Mouse (Mus musculus) kidney, adult 18-20 months (tissue): ENCODE data around the gene Fam214a.
A peak's percentile ranks its signal among the peaks of the same experiment; 100 is the strongest.

Source experiments
- DNase-seq: peaks from one replicate; pipeline ENCODE4 v3.0.0; 2021

Fam214a gene

DNA sequence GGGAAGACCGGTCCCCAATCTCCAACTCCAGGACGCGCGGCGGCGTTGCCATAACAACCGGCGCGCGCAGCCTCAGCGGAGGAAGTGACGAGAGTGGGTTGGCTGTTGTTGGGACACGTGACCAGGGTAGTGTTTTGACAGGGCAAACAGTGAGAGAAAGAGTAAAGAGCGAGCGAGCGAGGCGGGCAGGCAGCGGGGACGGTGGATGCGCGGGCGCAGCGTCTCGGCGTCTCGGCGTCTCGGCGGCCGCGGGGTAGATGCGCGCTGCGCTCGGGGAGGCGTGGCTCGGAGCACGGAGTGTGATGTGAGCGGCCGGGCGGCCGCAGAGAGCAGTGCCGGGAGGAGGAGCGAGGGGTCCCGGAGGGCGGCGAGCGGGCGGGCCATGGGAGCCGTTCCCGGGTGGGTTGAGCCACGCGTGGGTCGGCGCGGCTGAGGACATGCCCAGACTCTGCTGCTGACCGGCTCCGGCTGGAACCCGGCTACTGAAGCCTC is at the start of gene Fam214a:
TSS of gene Fam214a (plus strand) at position 129 of the 492 bp plus-strand sequence.
- peak; percentile 94 for DNase-seq

DNA sequence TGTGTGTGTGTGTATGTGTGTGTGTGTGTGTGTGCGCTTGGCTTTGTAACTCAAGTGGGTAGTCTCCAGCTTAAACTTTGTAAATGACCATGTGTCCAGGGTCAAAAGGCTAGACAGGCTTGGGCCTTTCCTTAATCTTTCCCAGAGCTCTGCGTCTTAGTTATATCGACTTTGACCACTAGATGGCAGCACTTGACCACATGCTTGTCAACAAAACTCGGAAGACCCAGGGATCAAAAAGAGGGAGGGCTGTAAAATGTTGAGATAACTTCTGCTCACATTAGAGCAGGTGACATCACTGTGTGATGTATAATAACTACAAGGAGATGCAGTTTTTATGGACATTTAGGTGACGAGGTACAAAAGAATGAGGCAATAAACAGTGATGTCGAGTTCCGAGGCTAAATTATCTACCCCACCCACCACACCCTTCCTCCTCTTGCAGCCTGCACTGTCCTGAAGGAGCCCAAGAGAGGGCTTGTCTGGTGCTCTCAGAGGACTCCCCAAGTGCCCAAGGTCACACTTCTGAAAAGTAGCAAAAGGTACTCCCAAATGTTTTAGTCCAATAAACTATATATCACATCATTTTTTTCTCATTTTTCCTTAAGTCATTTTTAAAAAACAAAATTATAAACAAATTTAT is 47.7 kb upstream of the Fam214a start:
- peak; percentile 71 for DNase-seq

DNA sequence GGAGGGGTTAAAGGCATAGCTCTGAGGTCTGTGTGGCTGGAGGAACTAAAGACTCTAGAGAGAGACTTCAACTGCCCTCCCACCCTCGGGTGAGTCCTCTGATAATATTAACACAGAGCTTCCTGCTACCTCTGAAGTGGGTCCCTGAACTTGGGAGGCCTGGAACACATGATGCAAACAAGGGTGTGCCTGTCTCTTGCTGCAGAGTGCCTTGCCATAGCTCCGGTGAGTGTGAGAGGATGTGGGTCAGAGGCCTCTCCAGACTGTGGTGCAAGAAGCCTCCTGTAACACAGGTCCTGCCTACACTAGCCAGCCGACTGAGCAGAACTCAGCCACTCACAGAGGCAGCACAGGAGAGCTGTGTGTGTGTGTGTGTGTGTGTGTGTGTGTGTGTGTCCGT is 45.7 kb upstream of the Fam214a start:
- DNase-seq, result no peak

DNA sequence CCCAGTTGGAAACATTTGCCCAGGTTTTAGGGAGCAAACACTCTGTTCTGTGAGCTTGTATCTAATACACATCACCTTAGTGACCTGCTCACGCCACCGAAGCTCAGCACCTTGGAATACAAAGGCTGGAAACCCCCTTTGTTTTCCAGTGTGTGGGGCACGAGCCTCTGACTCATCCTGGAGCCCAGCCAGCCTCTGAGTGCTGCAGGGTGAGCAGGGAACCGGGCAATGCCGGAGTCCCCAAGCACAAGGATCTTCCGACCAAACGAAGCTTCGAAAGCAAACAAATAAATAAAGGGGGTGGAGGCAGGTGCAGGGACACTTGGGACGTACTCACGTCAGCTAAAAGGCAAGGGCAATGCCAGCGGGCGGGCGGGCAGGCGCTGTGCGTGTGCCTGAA is 43.4 kb upstream of the Fam214a start:
- DNase-seq, result no peak

DNA sequence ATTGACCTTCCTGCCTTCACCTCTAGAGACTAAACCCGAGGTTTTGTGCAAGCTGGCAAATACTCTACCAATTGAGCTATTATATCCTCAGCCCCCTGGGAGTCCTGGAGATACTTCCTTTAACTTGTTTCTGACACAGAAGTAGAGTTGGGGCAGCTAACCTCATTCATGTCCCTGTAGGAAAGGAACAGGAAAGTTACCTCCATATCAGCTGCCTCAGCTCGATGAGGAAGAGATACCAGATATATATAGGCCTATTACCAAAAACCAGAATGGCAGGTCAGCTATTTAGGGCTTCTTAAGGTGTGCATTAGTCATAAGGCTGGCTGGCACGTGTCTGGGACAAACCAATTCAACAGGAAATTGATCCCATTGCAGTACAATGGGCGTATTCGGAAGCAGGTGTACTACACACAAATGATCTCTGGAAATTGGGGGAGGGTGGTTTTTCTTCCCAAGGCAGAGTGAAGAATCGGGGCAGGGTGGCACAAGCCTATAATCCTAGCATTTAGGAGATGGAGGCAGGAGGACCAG is 42.4 kb upstream of the Fam214a start:
- no peak for DNase-seq

DNA sequence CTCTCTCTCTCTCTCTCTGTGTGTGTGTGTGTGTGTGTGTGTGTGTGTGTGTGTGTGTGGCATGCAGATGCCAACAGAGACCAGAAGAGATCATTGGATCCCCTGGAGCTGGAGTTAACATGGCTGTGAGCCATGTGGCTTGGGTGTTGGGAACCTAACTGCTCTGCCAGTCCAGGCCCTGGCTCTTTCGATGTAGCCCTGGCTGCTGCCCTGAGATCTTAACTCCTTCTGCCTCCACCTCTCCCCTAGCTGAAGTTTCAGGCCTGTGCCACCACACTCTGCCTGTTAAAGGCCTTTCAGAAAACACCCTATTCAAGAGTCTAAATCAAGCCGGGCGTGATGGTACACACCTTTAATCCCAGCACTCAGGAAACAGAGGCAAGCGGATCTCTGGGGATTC is 41.3 kb upstream of the Fam214a start:
- no peak for DNase-seq

DNA sequence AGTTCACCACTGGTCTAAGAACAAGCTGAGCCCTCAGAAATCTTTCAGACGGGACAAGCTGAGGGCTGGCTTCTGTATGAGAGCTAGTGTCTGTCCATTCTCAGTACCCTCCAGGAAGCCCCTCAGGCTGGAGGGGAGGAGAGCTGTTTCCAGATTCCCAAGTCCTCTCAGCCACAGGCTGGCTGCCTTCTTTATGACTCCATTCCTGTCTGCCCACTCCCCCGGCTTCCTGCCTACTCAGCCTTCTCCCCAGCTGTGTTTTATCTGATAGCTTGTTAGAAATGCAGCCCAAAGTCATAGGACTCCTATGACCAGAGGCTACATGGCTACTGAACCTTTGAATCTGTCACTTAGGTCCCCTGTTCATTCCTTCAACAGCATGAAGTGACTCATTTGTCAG is 40.8 kb upstream of the Fam214a start:
- DNase-seq, result no peak

DNA sequence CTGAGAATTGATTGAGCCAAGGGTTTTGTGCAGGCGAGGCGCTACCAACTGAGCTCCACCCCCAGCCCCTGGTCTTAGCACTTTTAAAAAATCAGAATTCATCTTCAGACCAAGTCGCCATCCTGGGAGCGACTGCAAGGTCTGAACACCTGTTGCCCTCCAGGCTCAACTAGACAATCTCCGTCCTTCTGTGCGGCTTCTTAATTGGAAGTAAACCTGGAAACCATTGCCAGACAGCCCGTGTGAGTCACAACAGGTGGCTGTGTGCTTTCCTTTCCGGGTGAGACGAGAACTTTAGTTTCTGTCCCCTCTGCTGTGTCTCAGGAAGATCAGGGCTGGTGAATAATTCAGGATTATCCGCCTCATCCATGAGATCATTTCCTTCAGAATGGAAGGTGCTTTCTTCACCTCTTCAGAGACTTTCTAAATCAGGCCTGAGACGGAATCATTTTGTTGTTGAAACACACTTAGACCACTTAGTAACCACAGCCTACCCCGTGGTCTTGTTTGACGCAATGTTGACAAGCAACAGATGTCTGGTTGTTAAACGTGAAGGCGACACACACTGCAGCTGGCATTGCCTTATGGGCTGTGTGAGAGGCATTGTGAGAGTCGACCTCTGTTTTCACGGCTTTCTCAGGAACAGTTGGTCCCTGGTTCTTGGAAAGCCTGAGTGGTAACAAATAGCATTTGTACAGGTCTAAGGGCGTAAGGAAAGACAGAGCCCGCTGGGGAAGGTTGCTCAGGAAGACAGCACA is 39.9 kb upstream of the Fam214a start:
- no peak for DNase-seq

DNA sequence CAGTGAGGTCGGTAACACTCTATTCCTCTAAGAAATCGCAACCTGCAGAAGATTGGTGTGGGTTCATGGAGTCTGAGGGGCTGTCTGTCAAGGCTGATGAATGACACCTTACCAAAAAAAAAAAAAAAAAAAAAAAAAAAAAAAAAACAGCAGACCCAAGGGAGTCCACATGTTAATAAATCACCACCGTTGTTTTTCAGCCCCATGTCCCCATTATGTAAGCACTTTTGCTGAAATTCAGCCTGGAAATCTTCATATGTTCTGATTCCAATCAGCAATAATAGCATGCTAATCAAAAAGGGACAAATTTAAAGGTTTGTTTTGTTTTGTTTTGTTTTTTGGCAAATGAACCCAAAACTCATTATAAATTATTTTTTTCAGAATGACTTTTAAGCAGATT is 37.1 kb upstream of the Fam214a start:
- DNase-seq, result no peak

DNA sequence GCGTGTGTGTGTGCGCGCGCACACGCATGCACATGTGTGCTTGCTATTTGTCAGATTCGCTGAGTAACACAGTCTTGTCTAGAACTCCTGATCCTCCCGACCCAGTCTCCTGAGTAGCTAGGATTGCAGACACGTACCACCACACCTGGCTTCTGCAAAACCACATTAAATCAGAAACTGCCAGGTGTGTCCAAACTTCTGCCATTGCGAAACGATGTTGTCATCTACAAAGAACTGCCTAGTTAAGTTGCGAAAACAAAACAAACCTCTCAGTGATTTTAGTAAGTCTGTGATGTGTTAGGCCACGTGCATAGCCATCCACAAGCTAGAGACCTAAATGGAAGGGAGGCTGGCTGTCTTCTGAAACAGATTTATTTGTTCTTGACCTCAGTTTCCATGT is 32.2 kb upstream of the Fam214a start:
- no peak for DNase-seq

DNA sequence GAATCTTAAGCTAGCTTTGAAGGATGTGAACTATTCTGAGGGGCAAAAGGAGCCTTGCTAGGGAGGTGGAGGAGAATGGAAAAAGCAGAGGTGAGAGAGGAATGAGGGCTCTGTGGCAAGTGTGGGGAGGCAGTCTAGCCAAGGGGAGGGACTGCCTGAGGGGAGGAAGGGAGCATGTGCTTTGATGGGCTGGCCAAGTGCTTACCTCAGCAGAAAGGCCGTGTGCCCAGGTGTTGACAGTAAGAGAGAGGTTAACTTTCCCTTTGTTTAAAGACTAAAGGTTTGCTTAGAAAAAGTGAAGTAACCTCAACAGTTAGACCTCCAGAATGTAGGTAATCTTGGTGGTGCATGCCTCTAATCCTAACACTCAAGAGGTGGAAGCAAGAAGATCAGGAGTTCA is 31.3 kb upstream of the Fam214a start:
- DNase-seq, result no peak

DNA sequence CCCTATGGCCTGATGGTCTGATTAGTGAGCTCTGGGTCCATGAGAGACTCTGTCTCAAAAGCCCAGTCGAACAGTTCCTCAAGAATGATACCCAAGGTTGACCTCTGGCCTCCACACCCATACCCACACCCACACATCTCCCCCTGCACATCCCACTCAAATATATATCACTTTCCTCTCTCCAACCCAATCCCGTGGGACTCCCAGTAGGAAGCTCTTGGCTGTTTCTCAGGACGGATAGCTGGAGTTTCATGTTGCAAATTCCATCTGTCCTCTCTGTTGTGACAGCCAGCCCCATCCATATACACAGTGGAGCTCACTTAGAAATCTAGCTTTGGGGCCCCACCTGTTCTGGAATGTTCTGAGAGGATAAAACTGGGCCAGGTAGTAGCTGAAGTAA is 29.8 kb upstream of the Fam214a start:
- DNase-seq, result no peak

DNA sequence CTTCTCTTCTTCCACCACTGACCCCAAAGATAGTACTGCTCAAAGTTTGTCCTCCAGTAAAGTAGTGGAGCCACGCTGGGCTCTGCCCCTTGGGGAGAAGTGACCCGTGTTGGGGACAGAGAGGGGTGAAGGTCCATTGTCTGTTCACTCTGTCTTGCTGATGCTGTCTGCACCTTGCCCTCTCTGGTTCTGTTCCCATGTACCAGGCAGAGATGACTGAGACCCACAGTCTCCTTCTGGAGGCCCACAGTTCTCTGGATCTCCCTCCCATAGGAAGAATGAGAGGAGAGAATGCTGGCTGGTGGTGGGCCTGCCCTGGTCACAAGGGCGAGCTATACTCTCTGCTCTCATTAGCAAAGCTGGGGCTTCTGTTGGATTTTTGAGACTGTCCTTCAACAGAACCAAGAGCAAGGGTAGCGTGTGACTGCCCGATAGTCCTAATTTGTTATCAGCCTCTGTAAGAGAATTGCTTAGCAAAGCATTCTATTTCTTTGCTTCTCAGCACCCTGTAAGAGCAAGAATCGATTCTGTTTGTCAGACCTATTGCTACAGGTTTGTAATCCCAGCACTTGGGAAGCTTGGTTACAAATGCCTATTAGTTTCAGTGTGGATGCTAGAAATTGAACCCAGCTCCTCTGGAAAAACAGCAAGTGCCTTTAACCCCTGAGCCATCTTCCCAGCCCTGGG is 29.2 kb upstream of the Fam214a start:
- DNase-seq, result peak; percentile 51

DNA sequence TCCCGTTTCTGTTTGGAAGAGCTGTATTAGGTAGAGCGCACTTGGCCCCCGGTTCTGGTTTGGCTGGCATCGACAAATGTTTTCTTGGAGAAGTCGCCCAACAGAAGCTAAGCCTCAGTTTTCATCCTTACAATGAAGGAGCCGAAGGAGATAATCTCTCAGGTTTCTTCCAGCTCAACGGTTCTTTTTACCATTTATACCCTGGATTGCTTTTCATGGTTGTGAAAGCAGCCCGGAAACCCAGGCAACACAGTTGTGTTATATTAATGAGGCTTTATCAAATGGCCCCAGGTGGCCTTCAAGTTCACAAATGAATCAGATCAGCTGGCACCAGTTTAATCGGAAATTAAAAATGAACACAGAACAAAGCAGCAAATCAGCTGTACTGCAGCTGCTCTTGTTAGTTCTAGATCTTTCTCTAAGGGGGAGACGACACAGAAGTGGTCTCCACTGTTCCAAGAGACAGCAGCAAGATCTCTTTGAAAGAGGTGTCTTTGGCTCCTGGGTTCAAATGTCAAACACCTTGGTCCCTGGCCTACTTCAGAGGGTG is 27.4 kb upstream of the Fam214a start:
- DNase-seq, result no peak

DNA sequence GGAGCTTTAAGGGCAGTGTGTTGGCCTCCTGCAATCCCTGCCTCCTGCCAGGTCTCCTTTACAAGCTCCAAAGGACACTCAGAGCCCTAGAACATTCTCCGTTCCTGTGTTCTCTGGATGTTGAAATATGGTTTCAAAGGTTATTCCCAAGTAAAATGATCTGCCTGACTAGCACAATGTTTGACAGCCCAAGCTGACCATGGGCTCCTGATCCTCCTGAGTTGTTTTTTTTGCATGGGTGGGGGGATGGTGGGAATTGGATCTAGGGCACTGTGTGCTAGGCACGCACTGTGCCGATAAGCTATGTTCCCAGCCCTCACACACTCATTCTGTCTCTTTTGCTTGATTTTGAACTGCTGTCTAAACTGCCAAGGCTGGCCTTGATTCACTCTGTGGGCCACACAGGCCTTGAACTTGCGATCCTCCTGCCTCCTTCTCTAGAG is 22.7 kb upstream of the Fam214a start:
- DNase-seq, result no peak

DNA sequence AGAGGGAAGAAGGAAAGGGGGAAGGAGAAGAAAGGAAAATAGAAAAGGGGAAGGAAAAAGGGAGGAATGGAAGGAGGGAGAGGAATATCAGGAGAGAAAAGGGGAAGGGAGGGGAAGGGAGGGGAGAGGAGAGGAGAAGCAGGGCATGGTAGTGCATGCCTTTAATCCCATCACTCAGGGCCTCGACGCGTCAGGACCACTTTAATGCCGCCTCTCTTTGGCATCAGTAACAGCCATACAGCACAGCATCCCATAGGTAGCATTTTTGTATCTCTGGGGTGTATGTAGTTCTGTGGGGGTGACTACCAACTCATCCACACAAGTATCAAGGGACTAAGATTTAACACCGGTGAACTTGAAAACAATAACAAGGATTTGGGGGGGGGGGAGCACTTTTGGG is 22.0 kb upstream of the Fam214a start:
- no peak for DNase-seq

DNA sequence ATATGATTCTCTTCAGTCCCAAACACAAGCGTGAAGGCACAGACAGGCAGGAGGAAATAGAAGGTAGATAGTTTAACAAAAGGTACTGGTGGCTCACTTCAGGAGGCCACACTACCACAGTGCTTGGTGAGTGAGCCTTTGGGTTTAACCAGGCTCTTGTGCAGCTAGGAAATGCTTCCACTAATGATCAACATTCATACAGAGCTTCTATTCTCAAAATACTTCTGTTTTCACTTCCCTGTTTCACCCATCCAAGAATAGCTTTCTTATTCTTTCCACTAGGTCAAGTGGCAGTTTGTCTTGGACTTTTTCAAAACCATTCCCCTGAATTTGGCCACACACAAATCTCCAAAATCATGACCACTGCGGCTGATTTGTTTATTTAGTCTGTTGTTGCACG is 17.4 kb upstream of the Fam214a start:
- no peak for DNase-seq

DNA sequence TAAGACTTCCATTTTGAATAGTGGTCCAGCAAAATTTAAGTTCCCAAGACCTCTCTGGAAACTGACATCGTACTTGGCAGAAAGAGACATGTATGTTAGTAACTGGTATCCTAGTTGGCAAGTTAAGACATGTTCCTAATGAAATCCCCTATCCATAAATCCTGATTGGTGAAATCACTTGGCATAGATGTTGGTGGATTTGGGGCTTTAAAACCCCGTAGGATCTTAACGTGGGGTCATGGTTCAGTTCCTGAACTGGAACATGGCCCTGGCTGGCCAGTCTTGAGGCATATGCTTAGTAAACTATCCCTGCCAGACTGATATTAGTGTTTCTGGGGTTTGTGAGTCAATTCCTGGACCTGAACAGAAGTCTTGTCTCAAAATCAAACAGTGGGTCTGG is 14.9 kb upstream of the Fam214a start:
- DNase-seq, result no peak

DNA sequence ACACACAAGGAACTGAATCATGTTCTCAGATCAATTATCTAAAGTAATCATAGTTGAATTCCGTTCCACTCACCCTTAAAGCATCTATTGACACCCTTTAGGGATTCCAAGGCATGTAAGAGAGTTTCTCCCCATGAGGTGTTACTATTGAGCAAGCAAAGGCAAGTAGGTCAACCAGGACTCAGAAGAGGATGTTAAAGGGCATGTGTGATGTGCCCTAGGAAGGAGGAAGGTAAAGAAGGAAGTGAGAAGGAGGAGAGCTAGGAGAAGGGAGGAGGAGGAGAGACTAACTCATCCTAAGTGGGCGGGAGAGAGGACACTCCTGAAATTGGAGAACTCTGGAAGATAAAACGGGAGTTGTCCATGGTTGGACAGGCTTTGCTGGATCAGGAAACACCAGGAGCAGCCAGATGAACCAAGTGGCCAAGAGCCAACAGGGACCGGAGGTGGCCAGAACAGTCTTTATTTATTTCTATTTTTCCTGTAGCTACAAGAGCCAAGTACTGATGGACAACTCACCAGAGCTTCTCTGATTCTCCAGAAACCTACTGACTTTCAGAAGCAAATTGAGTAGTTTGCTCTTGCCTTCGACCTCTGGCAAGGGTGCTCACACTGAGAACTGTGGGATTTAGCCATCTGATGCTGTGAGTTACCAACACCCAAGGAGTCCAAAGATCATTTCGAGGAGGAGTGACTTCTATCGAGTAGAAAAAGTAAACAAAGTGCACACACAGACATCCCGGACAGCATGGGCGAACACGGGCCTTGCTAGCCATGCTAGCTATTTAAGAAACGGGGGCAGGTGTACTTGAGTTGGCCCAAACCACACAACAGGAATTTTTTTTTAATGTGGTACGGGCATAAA is 13.8 kb upstream of the Fam214a start:
- DNase-seq, result peak; percentile 66

DNA sequence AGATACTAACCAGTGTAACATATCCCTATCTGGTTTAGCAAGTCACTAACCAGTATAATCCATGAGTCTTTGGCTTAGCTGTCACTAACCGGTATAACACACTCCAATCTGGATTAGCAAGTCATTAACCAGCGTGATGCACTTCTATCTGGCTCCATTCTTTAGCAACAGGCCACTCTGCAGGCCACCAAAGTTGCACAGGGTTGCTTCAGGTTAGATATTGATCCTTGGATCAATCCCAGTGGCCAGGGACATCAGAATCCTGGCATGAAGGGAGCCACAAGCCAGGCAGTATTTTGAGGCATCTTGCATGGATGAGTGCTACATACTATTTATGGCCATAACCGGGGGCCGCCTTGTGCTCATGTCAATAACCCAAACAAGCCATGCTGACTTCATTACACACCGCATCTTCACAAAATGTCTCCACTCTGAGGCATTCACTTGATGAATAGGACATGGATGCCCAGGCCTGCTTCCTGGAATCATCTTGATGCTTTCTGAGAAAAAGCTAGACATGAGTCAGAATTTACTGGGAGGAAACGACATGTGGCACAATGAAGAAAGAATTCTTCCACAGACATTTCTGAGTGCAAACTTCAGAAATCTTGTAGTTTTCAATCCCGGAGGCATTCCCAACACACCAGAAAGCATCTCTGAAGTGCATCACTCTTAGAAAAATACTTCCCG is 5.8 kb upstream of the Fam214a start:
- DNase-seq, result no peak

DNA sequence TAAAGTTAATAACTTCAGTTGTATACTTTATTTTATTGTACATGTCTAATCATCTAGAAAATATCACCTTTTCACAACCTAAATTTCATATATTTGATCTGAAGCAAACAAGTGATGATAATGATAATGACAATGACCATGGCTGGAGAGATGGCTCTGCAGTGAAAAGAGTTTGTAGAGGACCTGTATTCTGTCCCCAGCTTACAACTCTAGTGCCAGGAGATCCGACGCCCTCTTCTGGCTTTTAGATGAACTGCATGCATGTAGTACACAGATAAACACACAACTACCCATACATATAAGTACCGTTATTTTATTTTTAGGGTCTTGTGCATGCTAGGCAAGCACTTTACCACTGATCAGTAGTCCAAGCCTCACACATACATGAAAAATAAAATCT is 1.2 kb upstream of the Fam214a start:
- DNase-seq, result no peak

DNA sequence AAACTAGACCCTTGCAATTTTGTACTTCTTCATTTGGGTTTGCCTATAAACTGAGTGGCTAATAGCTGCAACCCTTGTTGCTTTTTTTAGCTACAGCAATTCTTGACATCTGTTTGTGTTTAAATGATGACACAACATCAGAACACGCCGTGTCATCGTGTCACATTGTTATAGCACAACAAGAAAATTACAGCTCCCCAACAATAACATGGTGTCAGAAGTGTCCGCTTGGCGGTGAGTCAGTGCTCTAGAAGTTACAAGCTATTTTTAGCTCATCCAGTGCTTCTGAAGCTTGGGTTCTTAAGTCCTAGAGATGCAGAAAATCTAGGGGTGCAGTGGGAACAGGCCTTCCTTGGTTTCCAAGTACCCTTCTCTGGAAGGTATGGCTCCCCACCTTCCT is 578 bp upstream of the Fam214a start:
- no peak for DNase-seq
